Mouse (Mus musculus): ENCODE results near the gene Olfr1161. TPM values are rescaled to one million over a fixed set of nuclear protein-coding genes. Genes with fewer than 3 reads are reported as not detected.

The Olfr1161 gene
- polyA plus RNA-seq, 1 experiment from 2014 or later, result not detected

Other genes with a start within 250 kb of the Olfr1161 start
- not detected in 2 replicates for gene Olfr152, start 243.3 kb upstream of the Olfr1161 start, polyA plus RNA-seq (2014; fragmentation: Nextera tagmentation; extraction: Ambion mirVana)
- gene Olfr1143, start 222.2 kb upstream of the Olfr1161 start, polyA plus RNA-seq (2014; fragmentation: Nextera tagmentation; extraction: Ambion mirVana), result not detected in 2 replicates
- not detected in 2 replicates for gene Olfr1145, start 213.0 kb upstream of the Olfr1161 start, polyA plus RNA-seq (2014; fragmentation: Nextera tagmentation; extraction: Ambion mirVana)
- not detected in 2 replicates for gene Olfr1148, start 192.2 kb upstream of the Olfr1161 start, polyA plus RNA-seq (2014; fragmentation: Nextera tagmentation; extraction: Ambion mirVana)
- not detected in 2 replicates for gene Olfr1150-ps1, start 178.8 kb upstream of the Olfr1161 start, polyA plus RNA-seq (2014; fragmentation: Nextera tagmentation; extraction: Ambion mirVana)
- not detected in 2 replicates for gene Olfr1151, start 166.9 kb upstream of the Olfr1161 start, polyA plus RNA-seq (2014; fragmentation: Nextera tagmentation; extraction: Ambion mirVana)
- not detected in 2 replicates for gene Olfr1152, start 156.3 kb upstream of the Olfr1161 start, polyA plus RNA-seq (2014; fragmentation: Nextera tagmentation; extraction: Ambion mirVana)
- gene Olfr1153, start 127.8 kb upstream of the Olfr1161 start, polyA plus RNA-seq (2014; fragmentation: Nextera tagmentation; extraction: Ambion mirVana), result not detected in 2 replicates
- not detected in 2 replicates for gene Olfr1154, start 117.6 kb upstream of the Olfr1161 start, polyA plus RNA-seq (2014; fragmentation: Nextera tagmentation; extraction: Ambion mirVana)
- gene Olfr1155, start 77.6 kb upstream of the Olfr1161 start, polyA plus RNA-seq (2014; fragmentation: Nextera tagmentation; extraction: Ambion mirVana), result not detected in 2 replicates
- gene Olfr1156, start 69.7 kb upstream of the Olfr1161 start, polyA plus RNA-seq (2014; fragmentation: Nextera tagmentation; extraction: Ambion mirVana), result not detected in 2 replicates
- not detected in 2 replicates for gene Olfr1157, start 54.5 kb upstream of the Olfr1161 start, polyA plus RNA-seq (2014; fragmentation: Nextera tagmentation; extraction: Ambion mirVana)
- not detected in 2 replicates for gene Olfr74, start 48.1 kb upstream of the Olfr1161 start, polyA plus RNA-seq (2014; fragmentation: Nextera tagmentation; extraction: Ambion mirVana)
- not detected in 2 replicates for gene Olfr1158, start 32.7 kb upstream of the Olfr1161 start, polyA plus RNA-seq (2014; fragmentation: Nextera tagmentation; extraction: Ambion mirVana)
- gene Olfr1160, start 14.5 kb upstream of the Olfr1161 start, polyA plus RNA-seq (2014; fragmentation: Nextera tagmentation; extraction: Ambion mirVana), result not detected in 2 replicates
- gene Olfr73, start 14.9 kb downstream of the Olfr1161 start, polyA plus RNA-seq (2014; fragmentation: Nextera tagmentation; extraction: Ambion mirVana), result not detected in 2 replicates
- not detected in 2 replicates for gene Olfr1162, start 28.4 kb downstream of the Olfr1161 start, polyA plus RNA-seq (2014; fragmentation: Nextera tagmentation; extraction: Ambion mirVana)
- not detected in 2 replicates for gene Olfr1163, start 49.1 kb downstream of the Olfr1161 start, polyA plus RNA-seq (2014; fragmentation: Nextera tagmentation; extraction: Ambion mirVana)
- gene Olfr1164, start 71.2 kb downstream of the Olfr1161 start, polyA plus RNA-seq (2014; fragmentation: Nextera tagmentation; extraction: Ambion mirVana), result not detected in 2 replicates
- gene Olfr1166, start 105.5 kb downstream of the Olfr1161 start, polyA plus RNA-seq (2014; fragmentation: Nextera tagmentation; extraction: Ambion mirVana), result not detected in 2 replicates
- gene Olfr1167, start 132.4 kb downstream of the Olfr1161 start, polyA plus RNA-seq (2014; fragmentation: Nextera tagmentation; extraction: Ambion mirVana), result not detected in 2 replicates
- gene Olfr1168, start 159.1 kb downstream of the Olfr1161 start, polyA plus RNA-seq (2014; fragmentation: Nextera tagmentation; extraction: Ambion mirVana), result not detected in 2 replicates
- gene Olfr1170, start 205.6 kb downstream of the Olfr1161 start, polyA plus RNA-seq (2014; fragmentation: Nextera tagmentation; extraction: Ambion mirVana), result not detected in 2 replicates